Mouse (Mus musculus) cortical plate, adult 2 months (tissue): Measurements from ENCODE around the gene Fat4. TPM values are rescaled to one million over a fixed set of nuclear protein-coding genes. Genes with fewer than 3 reads are reported as not detected.

Experiments used
- H3K27ac ChIP-seq: fragments of 200-500 bp; 2 replicates; pipeline ENCODE4 v1.5.1; 2012; ENCODE audit warnings: low read length, control low read depth, inconsistent platforms; ENCODE audit not compliant: insufficient read depth
- H3K4me1 ChIP-seq: fragments of 200-500 bp; 2 replicates; pipeline ENCODE4 v1.6.1; 2011; ENCODE audit warnings: low read length; ENCODE audit not compliant: control insufficient read depth, insufficient read depth
- H3K4me3 ChIP-seq: fragments of 200-500 bp; 2 replicates; pipeline ENCODE4 v1.5.1; 2011; ENCODE audit warnings: mild to moderate bottlenecking, low read length, control low read depth; ENCODE audit not compliant: insufficient read depth
- CTCF ChIP-seq: fragments of 200-500 bp; IDR thresholded peaks from 2 replicates; pipeline ENCODE4 v1.5.1; 2011; ENCODE audit warnings: mild to moderate bottlenecking, control low read depth, low read length; ENCODE audit not compliant: insufficient read depth; ENCODE audit errors: extremely low read depth
- POLR2A ChIP-seq: fragments of 200-500 bp; IDR thresholded peaks from 2 replicates; pipeline ENCODE4 v1.6.1; 2011; ENCODE audit warnings: mild to moderate bottlenecking, low read length, control low read depth; ENCODE audit not compliant: insufficient read depth; ENCODE audit errors: extremely low read depth
- polyA plus RNA-seq: library from polyadenylated mRNA; depleted of rRNA; stranded (reverse); fragments of >200 nt; gene quantifications from 2 replicates; pipeline ENCODE4 v1.2.3, GENCODE M21; 2012

Fat4 gene
- polyA plus RNA-seq, 1 experiment: 2.5 TPM

GRCm38 (mm10) chr3:39010544-39010943 lies 123.8 kb downstream of the Fat4 start:
- TF ChIP-seq POLR2A (no peak), CTCF (no peak)
- Histone ChIP-seq H3K4me3 (no peak overlapping the region), H3K27ac (no peak overlapping the region), H3K4me1 (no peaks in the 10 kb centered on the region)

- Histone ChIP-seq H3K4me1 (no peaks in the 10 kb centered on the region), H3K27ac (no peak overlapping the region), H3K4me3 (no peak overlapping the region)
- TF ChIP-seq POLR2A (no peak), CTCF (no peak)
Measured at GRCm38 (mm10) chr3:39017633-39018032, 130.9 kb downstream of the Fat4 start.

DNA sequence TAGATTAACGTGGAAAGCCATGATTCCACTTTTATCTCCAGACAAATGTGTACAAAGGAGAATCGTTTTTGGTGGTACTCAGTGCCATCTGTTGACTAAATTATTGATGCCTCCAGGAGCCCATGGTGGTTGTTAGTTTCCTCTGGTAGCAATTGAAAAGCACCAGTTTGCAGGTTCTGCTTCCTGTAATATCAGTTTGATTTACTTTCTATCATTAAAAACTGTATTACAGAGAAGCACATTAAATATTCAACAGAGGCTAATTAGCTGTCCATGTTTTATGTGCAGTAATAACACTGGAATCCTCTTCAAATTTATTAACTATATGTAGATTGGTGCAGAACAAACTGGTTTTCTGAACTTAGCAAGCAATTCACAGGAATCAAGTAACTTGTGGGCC lies 149.4 kb downstream of the Fat4 start:
- TF ChIP-seq POLR2A (no peak), CTCF (no peak)

DNA sequence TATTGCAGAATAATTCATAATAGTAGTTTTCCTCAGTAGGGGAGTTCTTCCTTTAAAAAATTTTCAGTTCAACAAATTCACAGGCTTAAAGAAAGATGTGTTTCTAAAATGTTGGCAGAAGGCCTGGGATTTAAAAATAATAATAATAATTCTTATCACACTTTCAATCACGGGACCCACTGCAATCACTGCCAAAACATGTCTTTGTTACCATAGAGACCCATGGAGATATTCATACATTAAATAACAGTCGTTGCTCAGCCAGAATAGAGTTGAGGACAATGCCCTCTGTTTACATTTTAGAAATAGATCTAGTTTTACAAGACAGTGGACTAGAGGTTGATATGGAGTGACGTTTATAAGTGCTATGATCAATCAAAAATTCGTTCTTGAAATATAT lies 159.7 kb downstream of the Fat4 start:
- no peak overlapping the region for H3K27ac ChIP-seq
- H3K4me3 ChIP-seq: no peak overlapping the region
- TF ChIP-seq CTCF: no peak
- TF ChIP-seq POLR2A: no peak
- H3K4me1 ChIP-seq: no peaks in the 10 kb centered on the region

More for the DNA sequence above, 149.4 kb downstream of the Fat4 start:
- Histone ChIP-seq H3K4me1 (no peaks in the 10 kb centered on the region), H3K4me3 (no peak overlapping the region), H3K27ac (no peak overlapping the region)

DNA sequence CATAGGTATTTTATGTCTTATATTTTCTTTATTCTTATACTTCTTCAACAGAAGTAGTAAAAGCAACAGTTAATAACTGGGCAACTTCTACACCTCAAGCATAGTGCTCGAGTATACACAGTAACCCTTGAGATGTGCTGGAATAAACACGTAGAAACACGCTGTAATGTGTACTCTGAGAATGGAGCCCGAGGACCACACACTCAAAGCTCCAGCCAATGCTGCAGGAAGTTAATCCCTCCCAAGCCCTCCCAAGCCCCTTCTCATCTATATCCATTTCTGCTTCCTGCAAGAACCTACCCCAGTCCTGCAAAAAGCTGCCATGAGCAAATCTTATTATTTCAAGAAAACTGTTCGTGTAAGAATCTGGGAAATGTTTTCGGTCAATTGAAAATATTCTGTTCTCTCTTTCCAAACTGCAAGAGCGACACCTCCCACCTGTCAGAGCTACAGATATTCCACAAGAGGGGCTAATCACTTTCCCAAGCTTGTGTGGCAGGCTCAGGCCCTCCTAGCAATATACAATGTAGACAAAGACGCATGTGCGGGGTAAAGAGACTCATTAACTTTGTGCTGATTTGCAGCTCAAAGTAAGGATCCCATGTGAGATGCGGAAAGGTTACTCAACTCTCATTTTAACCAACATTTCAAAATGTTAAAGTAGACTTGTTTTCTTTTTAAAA lies 161.0 kb downstream of the Fat4 start:
- no peak overlapping the region for H3K27ac ChIP-seq
- H3K4me1 ChIP-seq: no peaks in the 10 kb centered on the region
- TF ChIP-seq POLR2A (no peak), CTCF (no peak)
- H3K4me3 ChIP-seq: no peak overlapping the region

DNA sequence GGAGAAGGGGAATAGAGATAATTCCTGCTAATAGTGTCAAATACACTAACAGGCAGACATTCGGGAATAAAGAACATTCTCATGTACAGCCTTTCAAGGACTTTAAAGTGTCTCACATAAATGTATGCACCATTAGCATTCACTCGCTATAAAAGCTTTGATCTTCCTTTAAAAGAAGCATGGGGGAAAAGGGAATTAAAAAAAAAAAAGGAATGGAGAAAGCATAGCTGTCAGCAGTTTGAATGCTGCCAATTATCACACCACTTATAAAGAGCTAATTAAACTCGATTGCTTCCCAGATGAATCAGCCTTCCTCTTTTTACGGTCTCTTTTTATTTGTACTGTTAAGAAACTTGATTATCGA lies 161.5 kb downstream of the Fat4 start:
- H3K27ac ChIP-seq: no peak overlapping the region
- no peak for TF ChIP-seq POLR2A
- no peak for TF ChIP-seq CTCF
- H3K4me3 ChIP-seq: no peak overlapping the region
- no peaks in the 10 kb centered on the region for H3K4me1 ChIP-seq

- TF ChIP-seq CTCF (no peak), POLR2A (no peak)
Measured at GRCm38 (mm10) chr3:39050130-39050529, 163.4 kb downstream of the Fat4 start.

GRCm38 (mm10) chr3:39053072-39053471 lies 166.3 kb downstream of the Fat4 start:
- Histone ChIP-seq H3K27ac (no peak overlapping the region), H3K4me3 (no peak overlapping the region), H3K4me1 (no peaks in the 10 kb centered on the region)
- no peak for TF ChIP-seq POLR2A

More at GRCm38 (mm10) chr3:39050130-39050529, 163.4 kb downstream of the Fat4 start:
- Histone ChIP-seq H3K4me1 (no peaks in the 10 kb centered on the region), H3K27ac (no peak overlapping the region), H3K4me3 (no peak overlapping the region)
